Mouse (Mus musculus) kidney, adult 2 months (tissue): ENCODE data around the gene Lpp.

Experiments
- CTCF ChIP-seq: fragments of 200-500 bp; conservative IDR thresholded peaks from 2 replicates; pipeline ENCODE4 v1.5.1; 2011; ENCODE audit warnings: low read depth, mild to moderate bottlenecking, control low read depth, low read length, moderate library complexity, mixed read lengths; ENCODE audit not compliant: insufficient read depth, insufficient read length
- POLR2A ChIP-seq: fragments of 200-500 bp; IDR thresholded peaks from one replicate; pipeline ENCODE4 v1.6.1; 2011; ENCODE audit warnings: low read depth, low read length, control low read depth

- 0 out of 2 replicates have a peak, but pooled peaks have one; percentile 17 for TF ChIP-seq CTCF
- TF ChIP-seq POLR2A: no peak
These were observed 83.6 kb downstream of the Lpp start for GRCm38 (mm10) chr16:24476911-24477401.
